ENCODE assay signal across 8 mouse cellular contexts in the genomic region with DNA sequence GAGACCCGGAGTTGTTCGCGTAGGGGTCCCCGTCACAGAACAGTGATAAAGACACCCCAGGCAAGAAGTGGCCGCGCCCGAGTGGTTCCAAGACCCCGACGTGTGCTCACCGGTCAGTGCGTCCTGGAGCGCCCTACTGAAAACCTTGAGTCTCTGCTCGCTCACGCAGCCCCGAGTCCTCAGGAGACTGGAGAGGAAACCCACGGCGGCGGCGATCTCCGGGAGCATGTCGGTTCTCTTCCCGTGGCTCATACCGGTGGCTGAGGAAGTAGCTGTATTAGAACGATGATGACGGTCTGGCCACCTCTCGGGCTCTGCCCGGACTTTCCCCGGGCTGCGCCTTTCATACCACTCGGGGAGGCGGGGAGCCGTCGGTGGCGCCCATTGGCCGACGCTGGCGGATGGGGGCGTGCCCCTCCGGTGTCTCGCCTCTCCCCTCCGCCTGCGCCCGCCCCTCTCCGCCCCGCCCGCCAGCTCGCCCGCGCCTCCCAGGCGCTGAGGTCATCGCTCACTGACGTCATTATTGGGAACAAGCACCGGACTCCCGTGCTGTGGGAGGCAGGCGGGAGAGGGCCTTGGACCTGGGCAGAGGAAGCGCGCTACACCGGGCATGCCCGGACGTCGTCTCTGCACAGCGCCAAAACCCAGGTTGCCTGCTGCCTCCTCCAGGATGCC. TPM values are rescaled to one million over a fixed set of nuclear protein-coding genes. Genes with fewer than 3 reads are reported as not detected.
A peak's percentile ranks its signal among the peaks of the same experiment; 100 is the strongest.
DNase-seq lines count a peak whose midpoint lies in the region; ATAC-seq lines count a peak whose summit lies in the region.

Btg2 (minus strand) TSS at position 319 of the 675 bp plus-strand sequence.

- peak; percentile 95 for ATAC-seq in embryonic facial prominence, embryonic 14.5 days (ENCODE audit: low read depth)
- ATAC-seq in kidney, embryonic 14.5 days (ENCODE audit: low FRiP score, low TSS enrichment) = peak; percentile 95
- ATAC-seq in limb, embryonic 15.5 days (ENCODE audit: insufficient number of reproducible peaks, low FRiP score, low TSS enrichment, low read depth) = peak; percentile 95

- H3K4me1 ChIP-seq in embryonic facial prominence, embryonic 14.5 days (ENCODE audit: control insufficient read depth, insufficient read depth, low read length) = peaks cover 38% of the 10 kb centered on the region
- peaks cover 40% of the 10 kb centered on the region for H3K4me1 ChIP-seq in kidney, embryonic 14.5 days (ENCODE audit: control insufficient read depth, insufficient read depth, low read length)
- peaks cover 63% of the 10 kb centered on the region for H3K4me1 ChIP-seq in limb, embryonic 15.5 days

- peak; percentile 94 for DNase-seq in 3T3-L1 (ENCODE audit: low read depth, low spot score)
- DNase-seq in adrenal gland, postnatal 4 days (ENCODE audit: low spot score in 2 of 2) = peak; percentile 94 to 96
- peak; percentile 97 for DNase-seq in embryonic facial prominence, embryonic 14.5 days (ENCODE audit: low spot score)
- DNase-seq in heart, adult 8-10 months (ENCODE audit: low spot score) = peak; percentile 98
- DNase-seq in monocyte, adult 2 months (ENCODE audit: low read depth in 1 of 2, low spot score in 2 of 2) = peak; percentile 95 to 97
- DNase-seq in spleen, postnatal 36 days (ENCODE audit: low spot score in 2 of 2) = peak; percentile 98

- no peaks in the 10 kb centered on the region for H3K27me3 ChIP-seq in embryonic facial prominence, embryonic 14.5 days (replicated peaks; ENCODE audit: control insufficient read depth, insufficient read depth, low read length)
- H3K27me3 ChIP-seq in kidney, embryonic 14.5 days (ENCODE audit: control insufficient read depth, insufficient read depth, low read length) = no peaks in the 10 kb centered on the region
- H3K27me3 ChIP-seq in limb, embryonic 15.5 days = no peaks in the 10 kb centered on the region

- H3K9ac ChIP-seq in embryonic facial prominence, embryonic 14.5 days (ENCODE audit: low read depth, low read length) = peak within 1 kb of the TSS; percentile 84
- peak within 1 kb of the TSS; percentile 76 for H3K9ac ChIP-seq in kidney, embryonic 14.5 days (ENCODE audit: low read depth, low read length)
- peak within 1 kb of the TSS; percentile 76 for H3K9ac ChIP-seq in limb, embryonic 15.5 days

- WGBS in embryonic facial prominence, embryonic 14.5 days = 0% methylated on average over 38 of the region's 62 CpGs
- 0% methylated on average over 56 of the region's 62 CpGs for WGBS in kidney, embryonic 14.5 days
- WGBS in limb, embryonic 15.5 days = under 1% methylated on average over 52 of the region's 62 CpGs

- peak within 1 kb of the TSS; percentile 87 for H3K27ac ChIP-seq in embryonic facial prominence, embryonic 14.5 days (replicated peaks; ENCODE audit: low read depth, low read length)
- peak within 1 kb of the TSS; percentile 60 for H3K27ac ChIP-seq in kidney, embryonic 14.5 days (ENCODE audit: low read depth, low read length)
- H3K27ac ChIP-seq in limb, embryonic 15.5 days = peak within 1 kb of the TSS; percentile 70

- H3K9me3 ChIP-seq in embryonic facial prominence, embryonic 14.5 days (ENCODE audit: control insufficient read depth, low read length) = no peaks in the 10 kb centered on the region
- H3K9me3 ChIP-seq in kidney, embryonic 14.5 days (ENCODE audit: control insufficient read depth, low read length) = no peaks in the 10 kb centered on the region
- no peaks in the 10 kb centered on the region for H3K9me3 ChIP-seq in limb, embryonic 15.5 days

- H3K36me3 ChIP-seq in embryonic facial prominence, embryonic 14.5 days (ENCODE audit: control insufficient read depth, insufficient read depth, low read length) = peaks cover 16% of the 10 kb centered on the region; the same call in 1 of the 2 replicates
- peaks cover 9% of the 10 kb centered on the region; the same call in 1 of the 2 replicates for H3K36me3 ChIP-seq in kidney, embryonic 14.5 days (ENCODE audit: control insufficient read depth, insufficient read depth, low read length)
- H3K36me3 ChIP-seq in limb, embryonic 15.5 days = peaks cover 9% of the 10 kb centered on the region

- H3K4me2 ChIP-seq in embryonic facial prominence, embryonic 14.5 days (ENCODE audit: low read depth, low read length) = peak within 1 kb of the TSS; percentile 83
- peak within 1 kb of the TSS; percentile 64 for H3K4me2 ChIP-seq in kidney, embryonic 14.5 days (replicated peaks; ENCODE audit: low read depth, low read length)
- peak within 1 kb of the TSS; percentile 72 for H3K4me2 ChIP-seq in limb, embryonic 15.5 days

- peak within 1 kb of the TSS; percentile 63 for H3K4me3 ChIP-seq in embryonic facial prominence, embryonic 14.5 days (ENCODE audit: low read depth, low read length)
- H3K4me3 ChIP-seq in kidney, embryonic 14.5 days (ENCODE audit: low read length) = peak within 1 kb of the TSS; percentile 66
- H3K4me3 ChIP-seq in limb, embryonic 15.5 days = peak within 1 kb of the TSS; percentile 72

RNA-seq across cellular contexts. Expression of gene Btg2, which starts in this region (rescaled TPM):
- 10 to 100 TPM; 25.6 to 27.8 TPM for total RNA-seq in adrenal gland, postnatal 4 days (2021)
- 37.9 and 41.3 TPM in 2 replicates for polyA plus RNA-seq in embryonic facial prominence, embryonic 14.5 days (2014; fragmentation: Nextera tagmentation; extraction: Ambion mirVana)
- 10 to 100 TPM; 18.3 to 35.3 (median 28.0) TPM for total RNA-seq in heart, adult 8-10 months (2022)
- 20.8 and 28.6 TPM in 2 replicates for polyA plus RNA-seq in kidney, embryonic 14.5 days (2014; fragmentation: Nextera tagmentation; extraction: Ambion mirVana)
- polyA plus RNA-seq in limb, embryonic 15.5 days (2015; fragmentation: Nextera tagmentation; extraction: Ambion mirVana) = 30.9 and 35.1 TPM in 2 replicates

Comparison
In these comparisons a context has a peak if more than half of its experiments do, and no peak if none do; other contexts are left out.
1. Peak in every context shown above with its lines: DNase-seq, ATAC-seq, H3K4me3 ChIP-seq and H3K27ac ChIP-seq.